Mouse (Mus musculus) retina, postnatal 7 days (tissue): Measurements from ENCODE around the gene Ube4a.

Experiments used
- DNase-seq: peaks from one replicate; pipeline ENCODE4 v3.0.0-alpha.2; 2012; ENCODE audit warnings: low read depth, low spot score

The Ube4a gene

GRCm38 (mm10) chr9:44903856-44904255, 61.5 kb downstream of the Ube4a start:
- DNase-seq = no peak

- no peak for DNase-seq
Observed at GRCm38 (mm10) chr9:44900402-44900801, 65.0 kb downstream of the Ube4a start.

DNA sequence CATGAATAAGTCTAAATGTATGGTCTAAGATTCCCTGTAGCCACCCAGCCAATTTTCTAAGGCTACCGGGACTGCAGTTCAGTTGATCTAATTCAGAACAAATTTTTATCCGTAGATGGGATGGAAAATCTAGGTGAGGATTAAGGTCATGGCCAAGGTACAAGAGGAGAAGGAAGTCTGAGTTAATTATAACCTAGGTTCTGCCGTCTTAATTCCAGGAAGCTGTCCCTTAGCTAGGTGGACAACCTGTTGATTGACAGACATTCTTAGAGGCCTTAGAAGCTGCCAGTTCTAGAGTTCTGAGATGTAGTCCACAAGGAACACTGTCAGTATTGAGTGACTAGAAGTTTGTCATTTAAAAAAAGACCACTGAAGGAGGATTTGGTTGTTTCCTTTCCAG, 65.7 kb downstream of the Ube4a start:
- DNase-seq = no peak

DNA sequence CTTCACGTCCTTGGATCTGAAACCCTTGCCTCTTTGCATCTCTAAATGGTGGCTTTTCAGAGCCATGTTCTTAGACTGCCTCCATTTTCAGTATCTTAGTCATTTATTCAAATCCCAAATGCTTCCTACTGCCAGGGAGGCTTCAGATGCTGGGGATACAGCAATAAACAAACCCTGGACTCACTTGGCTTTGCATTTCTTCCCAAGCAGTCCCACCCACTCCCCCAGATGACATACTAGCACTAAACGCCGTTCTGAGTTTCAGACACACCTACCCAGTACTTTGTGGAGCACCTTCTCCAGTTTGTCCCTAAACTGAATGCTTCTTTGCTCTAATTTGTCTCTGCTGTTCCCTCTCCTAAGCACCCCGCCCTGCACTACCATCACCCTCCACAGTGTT, 68.4 kb downstream of the Ube4a start:
- DNase-seq = no peak

DNA sequence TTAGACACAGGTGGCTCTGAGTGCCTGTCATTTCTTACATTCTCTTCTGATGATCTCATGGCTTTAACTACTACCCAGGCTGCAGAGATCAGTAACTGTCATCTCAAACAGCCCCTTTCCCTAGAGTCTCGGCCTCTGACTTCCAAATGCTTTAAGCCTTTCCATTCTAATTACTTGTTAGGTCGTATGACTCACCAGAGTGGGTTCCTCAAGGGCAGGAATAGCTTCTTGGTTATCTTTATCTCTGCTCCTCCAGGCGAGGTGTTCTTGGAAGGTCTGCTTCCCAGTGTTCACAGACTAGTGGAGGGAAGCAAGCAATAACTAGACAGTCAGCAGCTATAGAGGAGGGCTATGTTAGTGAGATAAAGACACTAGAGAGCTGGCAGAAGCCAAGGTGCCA, 72.7 kb downstream of the Ube4a start:
- no peak for DNase-seq

- no peak for DNase-seq
Observed at GRCm38 (mm10) chr9:44891210-44891609, 74.2 kb downstream of the Ube4a start.

DNA sequence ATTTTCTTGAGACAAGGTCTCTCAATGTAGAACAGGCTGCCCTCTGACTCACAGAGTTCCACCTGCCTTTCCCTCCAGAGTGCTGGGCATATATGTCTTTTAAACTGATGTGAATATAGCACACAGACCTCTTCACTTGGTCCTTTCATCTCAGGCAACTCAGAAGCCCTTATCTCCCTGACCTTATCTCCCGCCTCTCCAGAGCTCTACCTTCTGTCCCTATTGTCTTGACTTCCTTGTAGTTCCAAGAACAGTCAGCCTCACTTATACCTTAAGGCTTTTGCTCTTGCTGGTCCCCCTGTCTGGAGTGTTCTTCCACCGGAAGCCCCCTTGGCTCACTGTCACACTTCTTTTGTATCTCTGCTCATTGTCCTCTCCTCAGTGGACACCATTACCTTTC, 75.3 kb downstream of the Ube4a start:
- DNase-seq = no peak

GRCm38 (mm10) chr9:44888114-44888624, 77.2 kb downstream of the Ube4a start:
- DNase-seq = no peak

- DNase-seq = no peak
Observed at GRCm38 (mm10) chr9:44882981-44883569, 82.3 kb downstream of the Ube4a start.

DNA sequence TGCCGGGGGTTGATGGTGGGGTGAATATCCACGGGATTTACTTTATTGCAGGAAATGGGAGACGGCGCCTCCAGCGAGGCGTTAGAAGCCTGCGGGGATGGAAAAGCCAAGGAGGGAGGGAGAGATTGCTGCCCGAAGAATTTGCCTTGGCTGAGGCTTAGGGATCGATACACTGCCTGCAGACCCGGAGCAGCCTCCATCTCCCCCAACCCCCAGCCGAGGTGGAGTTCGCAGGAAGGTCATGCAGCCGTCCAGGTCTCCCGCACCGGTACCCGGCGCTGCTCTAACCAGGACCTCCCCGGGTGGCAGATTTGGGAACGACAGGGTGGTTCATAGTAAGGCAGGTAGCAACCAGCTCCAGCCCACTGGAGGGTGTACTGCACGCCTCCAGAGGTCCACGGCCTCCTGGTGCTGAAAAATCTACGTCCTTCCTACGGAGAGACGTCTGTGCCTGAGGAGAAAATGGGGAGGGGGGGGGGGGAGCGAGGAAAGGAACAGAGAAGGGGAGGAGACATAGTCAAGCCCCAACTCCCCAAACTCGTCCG, 82.9 kb downstream of the Ube4a start:
- no peak for DNase-seq

DNA sequence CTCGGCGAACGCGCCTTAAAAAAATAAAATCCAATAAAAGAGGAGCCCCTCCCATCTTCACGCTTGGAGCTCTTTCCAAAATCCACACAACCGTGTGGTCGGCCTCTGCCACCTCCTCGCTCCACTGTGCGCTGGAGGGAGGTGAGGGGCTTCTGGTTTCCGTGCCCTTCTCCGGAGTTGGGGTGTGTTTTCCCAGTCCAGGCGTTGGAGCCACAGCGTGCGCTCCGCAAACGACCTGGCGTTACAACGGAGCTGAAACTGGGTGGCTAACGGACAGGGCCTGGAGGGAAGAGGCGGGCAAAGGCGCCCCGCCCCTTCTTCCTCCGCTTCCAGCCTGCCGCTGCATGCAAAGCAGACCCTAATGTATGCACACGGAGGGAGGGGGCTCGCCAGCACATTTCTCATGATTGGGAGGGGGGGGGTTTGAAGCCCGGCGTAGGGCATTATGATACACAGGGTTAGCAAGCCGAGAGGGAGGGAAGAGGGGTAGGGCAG, 83.4 kb downstream of the Ube4a start:
- peak; percentile 33 for DNase-seq

DNA sequence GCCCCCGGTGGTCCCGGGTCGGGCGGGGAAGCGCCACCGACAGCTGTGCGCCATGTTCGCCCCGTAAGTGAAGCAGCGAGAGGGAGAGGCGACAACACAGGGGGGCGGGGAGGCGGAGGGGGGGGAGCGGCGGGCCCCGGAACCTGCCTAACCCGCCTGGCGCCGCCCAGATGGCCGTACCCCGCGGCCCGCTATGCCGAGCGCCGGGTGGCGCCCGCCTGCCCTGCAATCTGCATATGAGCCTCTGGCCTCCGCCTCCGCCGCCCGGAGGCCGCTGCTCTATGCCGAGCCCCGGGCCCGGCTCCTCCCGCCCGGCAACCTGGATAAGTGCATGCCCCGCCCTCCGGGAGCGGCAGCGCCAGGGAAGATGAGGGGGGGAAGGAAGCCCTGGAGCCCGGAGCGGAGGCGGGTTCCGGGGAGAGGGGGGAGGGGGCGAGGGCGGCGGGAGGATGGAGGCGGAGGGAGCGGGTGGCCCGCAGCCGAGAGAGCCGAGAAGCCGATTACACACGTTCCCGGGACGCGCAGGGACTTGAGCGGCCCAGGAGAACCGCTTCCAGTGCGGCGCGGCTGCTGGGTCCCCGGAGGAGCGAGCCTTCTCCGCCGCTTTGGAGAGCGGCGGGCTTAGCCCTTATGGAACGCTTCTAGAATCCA, 84.1 kb downstream of the Ube4a start, which contains the start of gene Kmt2a:
Kmt2a (minus strand) TSS at position 76 of the 651 bp plus-strand sequence.
- peak; percentile 96 for DNase-seq

DNA sequence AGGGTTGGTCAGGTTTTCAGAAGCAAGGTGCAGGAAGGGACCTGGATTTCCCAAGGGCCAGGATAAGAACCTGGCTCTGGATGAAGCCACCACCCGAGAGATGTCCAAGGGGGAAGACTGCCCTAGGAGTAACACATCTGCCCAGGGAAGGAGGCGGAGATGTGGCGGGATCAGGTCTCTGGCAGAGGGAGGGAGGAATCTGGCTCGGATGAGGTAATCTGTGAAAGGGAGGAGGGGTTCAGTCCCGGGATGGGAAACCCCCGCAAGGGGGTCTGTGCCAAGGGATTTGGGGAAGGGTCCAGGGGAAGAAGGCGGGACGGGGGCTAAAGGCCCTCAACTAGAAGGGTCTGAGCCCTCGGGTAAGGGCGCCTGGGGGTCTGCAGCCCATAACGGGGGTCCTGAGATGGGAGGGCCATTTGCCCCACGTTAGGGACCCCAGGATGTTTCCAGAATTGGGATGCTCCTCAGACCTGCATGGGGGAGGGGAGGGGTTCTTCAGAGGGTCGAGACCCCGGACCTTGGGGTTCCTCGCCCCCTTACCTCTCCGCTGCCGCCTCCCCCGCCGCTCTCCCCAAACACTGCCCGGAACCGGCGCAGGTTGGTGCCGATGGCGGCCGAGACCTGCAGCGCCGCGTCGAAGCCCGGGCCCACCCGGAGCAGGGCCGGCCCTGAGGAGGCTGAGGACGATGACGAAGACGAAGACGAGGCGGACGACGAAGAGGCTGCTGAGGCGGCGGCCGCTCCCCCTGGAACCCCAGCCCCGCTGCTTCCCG, 84.9 kb downstream of the Ube4a start:
- no peak for DNase-seq

DNA sequence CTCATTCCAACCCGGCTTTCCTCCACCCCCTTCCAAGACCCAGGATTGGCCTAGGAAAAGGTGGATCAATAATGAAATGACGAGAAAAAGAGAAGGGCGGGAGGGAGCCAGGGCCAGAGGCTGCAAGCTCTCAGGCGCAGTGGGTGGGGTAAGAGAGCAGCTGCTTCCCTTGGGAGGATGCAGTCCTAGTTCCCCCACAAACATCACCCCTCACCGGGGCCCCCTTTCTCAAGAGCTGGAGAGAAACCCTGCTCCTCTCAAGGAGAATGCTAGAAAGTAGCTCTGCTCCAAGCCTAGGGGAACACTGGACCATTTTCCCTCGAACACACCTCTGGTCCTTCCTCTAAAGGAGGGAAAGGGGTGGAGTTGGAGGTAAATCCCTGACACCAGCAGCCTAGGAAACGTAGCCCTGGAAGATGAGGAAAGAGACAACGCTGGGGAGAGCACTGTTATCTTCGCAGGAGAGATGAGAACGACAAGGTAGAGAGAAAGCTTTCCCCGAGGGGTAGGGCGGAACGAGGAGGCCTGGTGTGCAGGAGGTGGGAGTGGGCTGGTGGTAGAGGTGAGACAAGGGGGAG, 85.6 kb downstream of the Ube4a start:
- DNase-seq = no peak

GRCm38 (mm10) chr9:44878776-44879500, 86.5 kb downstream of the Ube4a start:
- DNase-seq = no peak

GRCm38 (mm10) chr9:44877686-44878085, 87.7 kb downstream of the Ube4a start:
- DNase-seq = no peak

DNA sequence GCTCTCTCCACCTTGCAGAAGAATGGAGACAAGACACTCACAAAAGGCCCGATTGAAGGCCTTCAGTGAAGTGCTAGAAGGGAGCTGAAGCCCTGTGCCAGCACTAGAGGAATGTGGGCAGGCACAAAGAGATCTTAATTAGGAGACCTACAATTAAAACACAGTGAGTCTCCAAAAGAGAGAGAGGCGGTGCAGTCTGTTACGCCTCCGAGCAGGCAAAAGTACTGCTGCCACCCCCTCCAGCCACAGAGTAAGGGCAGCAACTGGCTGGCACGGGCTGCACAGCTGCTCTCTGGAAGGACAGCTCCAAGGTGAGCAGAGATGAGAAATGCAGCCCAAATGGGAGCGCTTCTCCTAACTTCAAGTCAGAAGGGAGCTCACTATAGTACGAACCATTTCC, 89.9 kb downstream of the Ube4a start:
- DNase-seq = no peak

- no peak for DNase-seq
Observed at GRCm38 (mm10) chr9:44874198-44874597, 91.2 kb downstream of the Ube4a start.

GRCm38 (mm10) chr9:44873665-44874064, 91.7 kb downstream of the Ube4a start:
- DNase-seq = no peak
